Mouse (Mus musculus) hindbrain, embryonic 16.5 days (tissue): ENCODE measurements around the gene Entr1. TPM values are rescaled to one million over a fixed set of nuclear protein-coding genes. Genes with fewer than 3 reads are reported as not detected.

Experiments used
- ATAC-seq: fragments of 200-750 bp; cut with Nextera tagmentation; 2 replicates; pipeline ENCODE4 v1.8.0; 2017; ENCODE audit warnings: moderate TSS enrichment, moderate library complexity
- H3K27ac ChIP-seq: fragments of 300-500 bp; sonication (generic); 2 replicates; pipeline ENCODE4 v1.5.1; 2014; ENCODE audit warnings: low read depth, mild to moderate bottlenecking, control low read depth, low read length, moderate library complexity
- H3K27me3 ChIP-seq: fragments of 300-500 bp; sonication (generic); replicated peaks from 2 replicates; pipeline ENCODE4 v1.6.1; 2014; ENCODE audit warnings: low read length; ENCODE audit not compliant: control insufficient read depth, insufficient read depth
- H3K36me3 ChIP-seq: fragments of 300-500 bp; sonication (generic); 2 replicates; pipeline ENCODE4 v1.6.1; 2014; ENCODE audit warnings: mild to moderate bottlenecking, low read length, moderate library complexity, mixed read lengths; ENCODE audit not compliant: control insufficient read depth, insufficient read depth
- H3K4me1 ChIP-seq: fragments of 300-500 bp; sonication (generic); 2 replicates; pipeline ENCODE4 v1.6.1; 2014; ENCODE audit warnings: low read depth, low read length; ENCODE audit not compliant: control insufficient read depth, insufficient read depth
- H3K4me2 ChIP-seq: fragments of 300-500 bp; sonication (generic); 2 replicates; pipeline ENCODE4 v1.6.1; 2014; ENCODE audit warnings: mild to moderate bottlenecking, low read length, control low read depth, moderate library complexity
- H3K4me3 ChIP-seq: fragments of 300-500 bp; sonication (generic); 2 replicates; pipeline ENCODE4 v1.5.1; 2014; ENCODE audit warnings: mild to moderate bottlenecking, low read length, control low read depth, moderate library complexity
- H3K9ac ChIP-seq: fragments of 300-500 bp; sonication (generic); 2 replicates; pipeline ENCODE4 v1.6.1; 2014; ENCODE audit warnings: low read depth, mild to moderate bottlenecking, control low read depth, low read length, moderate library complexity
- H3K9me3 ChIP-seq: fragments of 300-500 bp; sonication (generic); 2 replicates; pipeline ENCODE4 v1.6.1; 2014; ENCODE audit warnings: mild to moderate bottlenecking, low read length, moderate library complexity; ENCODE audit not compliant: control insufficient read depth
- WGBS: fragments of 180-500 bp; shearing (Covaris S2); extraction: QIAGEN DNeasy Blood & Tissue Kit; methylation state at CpG from one replicate; pipeline ENCODE4 v1.1.7; 2014; 5-methylcytosine and 5-hydroxymethylcytosine counted together
- polyA plus RNA-seq: library from polyadenylated mRNA; unstranded; fragments of >200 nt; fragmentation: Nextera tagmentation; extraction: Ambion mirVana; gene quantifications from 2 replicates; pipeline ENCODE4 v1.2.1, GENCODE M21; 2015

Gene Entr1
- polyA plus RNA-seq, 1 experiment from 2014 or later: 158 TPM

DNA sequence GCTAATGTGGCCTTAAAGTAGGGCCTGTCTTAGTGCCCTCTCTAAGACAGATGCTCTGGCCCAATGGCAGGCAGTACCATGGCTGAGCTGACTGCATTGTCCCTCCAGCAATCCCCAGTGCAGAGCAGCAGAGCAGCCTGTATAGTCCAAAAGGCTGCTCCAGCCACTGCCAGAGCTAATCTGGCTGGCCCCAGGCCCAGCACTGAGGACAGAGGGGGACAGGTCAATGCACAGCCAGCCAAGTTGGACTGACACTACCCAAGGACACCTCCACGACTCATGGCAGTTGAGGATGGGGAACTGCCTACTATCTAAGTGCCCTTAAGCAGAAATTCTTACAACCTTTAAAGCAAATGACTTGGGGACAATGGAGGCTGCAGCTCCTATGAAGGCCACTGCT, 20.5 kb downstream of the Entr1 start:
- no peak overlapping the region for H3K4me3 ChIP-seq
- peaks cover 86% of the 10 kb centered on the region for H3K36me3 ChIP-seq
- H3K9ac ChIP-seq: no peak overlapping the region
- H3K4me1 ChIP-seq: no peaks in the 10 kb centered on the region
- no peak overlapping the region for H3K4me2 ChIP-seq
- H3K9me3 ChIP-seq: no peaks in the 10 kb centered on the region
- WGBS: 89% methylated on average over 1 of the region's 1 CpGs
- no peaks in the 10 kb centered on the region for H3K27me3 ChIP-seq
- H3K27ac ChIP-seq: no peak overlapping the region
- ATAC-seq: no peak

DNA sequence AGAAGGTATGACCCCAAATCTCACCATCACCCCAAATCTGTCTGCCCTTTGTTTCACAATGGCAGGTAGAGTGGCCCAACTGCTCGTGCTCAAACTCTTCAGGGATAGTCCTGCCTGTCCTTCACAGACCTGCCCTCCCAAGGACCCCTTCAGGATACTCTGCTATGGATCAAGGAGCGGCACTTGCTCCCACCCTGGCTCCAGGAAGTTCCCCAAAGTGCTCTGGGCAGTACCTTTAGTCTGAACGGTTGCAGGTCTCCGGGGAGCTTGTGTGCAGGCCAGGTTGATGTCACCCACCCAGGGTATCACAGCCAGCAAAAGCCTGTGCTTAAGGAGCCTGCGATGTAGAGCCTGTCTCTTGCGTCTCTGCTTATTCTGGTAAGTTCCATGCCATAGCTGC, 21.2 kb downstream of the Entr1 start:
- H3K36me3 ChIP-seq: peaks cover 81% of the 10 kb centered on the region
- H3K4me3 ChIP-seq: no peak overlapping the region
- 92% methylated on average over 6 of the region's 6 CpGs for WGBS
- no peaks in the 10 kb centered on the region for H3K27me3 ChIP-seq
- H3K4me1 ChIP-seq: no peaks in the 10 kb centered on the region
- no peaks in the 10 kb centered on the region for H3K9me3 ChIP-seq
- H3K27ac ChIP-seq: no peak overlapping the region
- no peak overlapping the region for H3K9ac ChIP-seq
- no peak for ATAC-seq
- H3K4me2 ChIP-seq: no peak overlapping the region

DNA sequence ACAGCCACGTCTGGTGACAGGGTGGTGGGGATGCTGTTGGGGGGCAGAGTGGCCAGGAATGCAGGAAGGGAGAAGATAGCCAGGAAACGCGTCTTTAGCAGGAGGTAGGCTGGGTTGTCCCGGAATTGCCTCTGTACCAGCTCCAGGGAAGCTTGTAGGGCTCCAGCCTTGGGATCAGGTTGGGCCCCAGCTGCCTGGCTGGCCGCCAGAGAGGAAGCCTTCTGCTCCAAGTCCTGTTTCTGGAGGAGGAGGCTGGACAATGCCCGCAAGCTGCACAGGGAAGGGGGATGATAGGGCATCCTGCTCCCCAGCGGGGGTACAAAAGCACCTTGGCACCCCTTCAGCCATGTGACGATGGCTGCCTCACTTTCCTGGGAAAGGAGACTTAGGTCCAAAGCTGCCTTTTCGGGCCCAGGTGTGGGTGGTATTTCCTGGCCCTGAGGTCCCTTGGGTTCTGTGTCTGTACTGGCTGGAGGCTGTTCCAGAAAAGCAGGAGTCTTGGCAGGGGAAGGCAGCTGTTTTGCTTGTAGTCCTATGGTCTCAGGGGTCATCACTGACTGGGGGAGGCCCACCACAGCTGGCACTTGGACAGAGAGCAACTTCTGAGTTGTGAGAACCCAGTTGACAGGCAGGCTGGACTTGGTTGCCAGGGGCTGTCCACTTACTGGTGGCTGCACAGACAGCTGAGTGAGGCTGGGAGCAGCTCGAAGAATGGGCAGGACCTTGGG, 24.2 kb downstream of the Entr1 start:
- H3K36me3 ChIP-seq: peaks cover 56% of the 10 kb centered on the region
- no peaks in the 10 kb centered on the region for H3K27me3 ChIP-seq
- no peak overlapping the region for H3K9ac ChIP-seq
- ATAC-seq: no peak
- no peaks in the 10 kb centered on the region for H3K9me3 ChIP-seq
- 75% methylated on average over 10 of the region's 10 CpGs for WGBS
- no peak overlapping the region for H3K4me2 ChIP-seq
- no peak overlapping the region for H3K4me3 ChIP-seq
- no peak overlapping the region for H3K27ac ChIP-seq
- H3K4me1 ChIP-seq: no peaks in the 10 kb centered on the region

DNA sequence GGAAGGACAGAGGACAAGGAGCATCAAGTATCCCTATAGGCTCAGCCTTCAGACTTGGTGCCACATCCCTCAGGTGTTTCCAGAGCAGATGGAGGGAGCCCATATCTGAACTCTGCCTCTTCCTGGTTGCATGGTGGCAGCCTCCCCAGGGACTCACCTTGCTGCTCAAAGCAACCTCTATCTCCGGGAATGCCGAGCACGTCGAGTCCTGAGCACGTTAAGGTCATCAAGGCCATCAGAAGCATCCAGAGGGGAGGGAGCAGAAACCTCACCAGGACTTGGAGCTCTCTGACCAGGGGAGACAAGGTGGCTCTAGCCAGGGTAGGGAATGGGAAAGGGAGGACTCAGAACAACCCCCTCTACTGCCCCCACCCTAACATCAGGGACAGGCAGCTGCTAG, 25.6 kb downstream of the Entr1 start:
- WGBS: 88% methylated on average over 5 of the region's 5 CpGs
- H3K36me3 ChIP-seq: peaks cover 45% of the 10 kb centered on the region
- no peak overlapping the region for H3K4me2 ChIP-seq
- no peaks in the 10 kb centered on the region for H3K27me3 ChIP-seq
- no peaks in the 10 kb centered on the region for H3K9me3 ChIP-seq
- H3K4me3 ChIP-seq: no peak overlapping the region
- no peak overlapping the region for H3K27ac ChIP-seq
- no peak overlapping the region for H3K9ac ChIP-seq
- no peaks in the 10 kb centered on the region for H3K4me1 ChIP-seq
- ATAC-seq: no peak

DNA sequence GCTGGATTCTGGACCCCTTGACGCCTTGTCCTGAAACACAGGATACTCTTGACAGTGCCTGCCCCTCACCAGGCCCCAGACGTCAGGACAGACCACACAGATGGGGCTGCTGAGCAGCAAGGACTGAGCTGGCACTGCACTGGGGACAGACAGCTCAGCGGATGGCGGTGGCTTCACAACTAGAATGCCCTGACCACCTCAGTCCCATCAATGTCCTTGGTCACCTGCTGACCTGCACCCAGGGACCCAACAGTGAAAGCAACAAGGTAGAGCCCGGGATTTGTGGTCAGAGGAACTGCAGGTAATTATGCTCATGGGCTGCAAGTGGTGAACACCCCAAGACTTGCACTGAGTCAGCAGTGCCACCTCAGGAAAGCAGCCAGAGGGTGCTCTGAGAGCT, 26.1 kb downstream of the Entr1 start:
- Histone ChIP-seq H3K4me2 (no peak overlapping the region), H3K9me3 (no peaks in the 10 kb centered on the region), H3K9ac (no peak overlapping the region), H3K27ac (no peak overlapping the region), H3K4me3 (no peak overlapping the region), H3K27me3 (no peaks in the 10 kb centered on the region), H3K36me3 (peaks cover 40% of the 10 kb centered on the region), H3K4me1 (no peaks in the 10 kb centered on the region)
- WGBS: 87% methylated on average over 5 of the region's 5 CpGs
- ATAC-seq: no peak

DNA sequence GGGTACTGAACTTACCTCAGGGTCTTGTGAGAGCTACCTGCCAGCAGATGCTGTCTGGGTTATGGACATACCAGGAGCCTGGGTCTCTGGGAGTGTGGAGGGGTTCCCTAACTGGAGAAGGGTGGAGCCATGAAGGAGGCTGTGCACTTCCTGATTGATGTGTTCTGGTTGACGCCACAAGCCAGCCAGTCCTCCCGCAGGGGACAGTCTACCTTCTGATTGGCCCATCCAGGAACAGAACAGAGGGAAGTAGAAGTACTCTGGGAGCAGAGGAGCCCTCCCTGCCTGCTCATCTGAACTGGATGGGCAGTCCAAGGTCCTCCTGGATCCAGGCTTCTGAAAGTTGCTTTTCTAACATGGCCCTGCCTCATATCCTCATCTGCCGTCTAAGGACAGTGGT, 28.3 kb downstream of the Entr1 start, which contains the start of gene Card9:
Card9 (minus strand) TSS at position 147 of the 400 bp plus-strand sequence.
- H3K9me3 ChIP-seq: no peaks in the 10 kb centered on the region
- 42% methylated on average over 3 of the region's 3 CpGs for WGBS
- H3K36me3 ChIP-seq: peaks cover 19% of the 10 kb centered on the region
- no peak within 1 kb of the TSS for H3K27ac ChIP-seq
- H3K27me3 ChIP-seq: no peaks in the 10 kb centered on the region
- no peak within 1 kb of the TSS for H3K4me3 ChIP-seq
- ATAC-seq: no peak
- H3K9ac ChIP-seq: no peak within 1 kb of the TSS
- no peak within 1 kb of the TSS for H3K4me2 ChIP-seq
- no peaks in the 10 kb centered on the region; the same call in 1 of the 2 replicates for H3K4me1 ChIP-seq

DNA sequence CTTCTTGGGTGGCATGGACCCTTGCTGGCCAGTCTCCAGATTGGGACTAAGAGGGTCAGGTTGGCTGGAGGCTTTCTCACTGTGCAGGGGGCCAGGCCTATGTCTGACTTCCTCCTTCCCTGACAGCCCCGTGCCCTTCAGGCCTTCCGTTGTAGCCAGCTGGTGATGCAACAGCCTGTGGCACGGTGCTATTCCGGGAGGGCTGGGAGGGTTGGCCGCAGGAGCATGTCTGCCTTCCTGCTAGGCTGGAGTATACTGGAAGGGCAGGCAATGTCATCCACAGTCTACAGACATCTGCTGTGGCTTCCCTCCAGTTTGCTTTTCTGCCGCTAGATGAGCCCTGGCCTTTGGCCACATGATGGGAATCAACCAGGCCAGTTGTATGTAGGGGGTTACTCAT, 29.1 kb downstream of the Entr1 start:
- H3K36me3 ChIP-seq: peaks cover 12% of the 10 kb centered on the region
- no peak overlapping the region for H3K4me3 ChIP-seq
- no peaks in the 10 kb centered on the region for H3K27me3 ChIP-seq
- no peaks in the 10 kb centered on the region; the same call in 1 of the 2 replicates for H3K4me1 ChIP-seq
- H3K9me3 ChIP-seq: no peaks in the 10 kb centered on the region
- H3K4me2 ChIP-seq: no peak overlapping the region
- H3K27ac ChIP-seq: no peak overlapping the region
- ATAC-seq: no peak
- 72% methylated on average over 6 of the region's 6 CpGs for WGBS
- no peak overlapping the region for H3K9ac ChIP-seq

DNA sequence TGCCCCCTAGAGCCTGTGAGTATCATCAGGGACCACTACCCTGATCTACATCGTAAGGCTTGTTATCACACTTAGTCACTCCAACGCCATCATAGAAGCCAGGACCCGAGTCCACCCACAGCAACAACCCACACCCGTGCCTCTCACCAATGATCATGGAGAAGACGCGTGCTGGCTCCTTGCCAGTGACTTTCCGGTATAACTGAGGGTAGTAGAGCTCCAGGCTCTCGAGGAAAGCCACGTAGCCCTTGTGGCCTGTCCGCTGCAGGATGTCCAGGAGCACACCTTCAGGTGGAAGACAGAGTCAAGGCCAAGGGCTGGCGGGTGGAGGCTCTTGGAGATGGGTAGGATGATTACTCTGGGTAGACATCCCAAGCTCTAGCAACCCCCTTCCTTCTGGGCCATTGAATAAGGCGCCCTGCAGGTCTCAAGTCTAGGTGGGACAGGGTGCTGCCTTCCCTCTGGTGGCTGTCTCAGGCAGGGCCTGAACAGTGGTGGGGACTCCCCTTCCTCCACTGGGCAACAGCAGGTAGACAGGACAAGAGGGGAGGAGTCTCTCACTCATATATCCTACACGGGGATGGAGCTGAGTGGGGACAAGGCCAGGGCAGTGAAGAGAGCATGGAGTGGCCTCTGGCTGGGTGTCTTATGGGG, 30.3 kb downstream of the Entr1 start:
- ATAC-seq: no peak
- 93% methylated on average over 13 of the region's 13 CpGs for WGBS

DNA sequence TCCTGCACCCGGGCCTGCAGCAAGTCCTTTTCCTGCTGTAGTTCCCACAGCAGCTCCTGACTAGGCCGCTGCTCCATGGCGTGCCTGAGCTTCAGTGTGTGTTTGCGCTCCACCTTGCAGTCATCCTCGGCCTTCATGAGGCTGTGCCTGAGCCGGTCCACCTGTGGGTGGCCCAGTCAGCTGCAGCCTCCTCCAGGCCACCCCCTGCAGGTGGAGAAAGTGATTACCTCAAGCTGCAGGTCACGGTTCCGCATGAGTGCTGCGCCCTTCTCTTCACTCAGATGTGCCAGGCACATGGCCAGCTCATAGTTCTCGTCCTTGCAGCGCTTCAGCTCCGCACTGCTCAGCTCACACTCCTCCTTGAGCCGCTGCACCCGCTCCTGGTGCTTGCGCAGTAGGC, 31.6 kb downstream of the Entr1 start:
- H3K27me3 ChIP-seq: no peaks in the 10 kb centered on the region
- H3K4me2 ChIP-seq: no peak overlapping the region
- H3K36me3 ChIP-seq: no peaks in the 10 kb centered on the region
- no peak overlapping the region for H3K9ac ChIP-seq
- peaks cover 10% of the 10 kb centered on the region for H3K4me1 ChIP-seq
- 51% methylated on average over 15 of the region's 15 CpGs for WGBS
- no peaks in the 10 kb centered on the region for H3K9me3 ChIP-seq
- ATAC-seq: no peak
- H3K4me3 ChIP-seq: no peak overlapping the region
- H3K27ac ChIP-seq: no peak overlapping the region

More for the DNA sequence above, 30.3 kb downstream of the Entr1 start:
- Histone ChIP-seq H3K9me3 (no peaks in the 10 kb centered on the region), H3K27ac (no peak overlapping the region), H3K36me3 (peaks cover 2% of the 10 kb centered on the region), H3K27me3 (no peaks in the 10 kb centered on the region), H3K9ac (no peak overlapping the region), H3K4me3 (no peak overlapping the region), H3K4me1 (no peaks in the 10 kb centered on the region; the same call in 1 of the 2 replicates), H3K4me2 (no peak overlapping the region)
